Mouse (Mus musculus) spleen, adult 2 months (tissue): ENCODE measurements around the gene Prodh2.

Experiments
- CTCF ChIP-seq: fragments of 200-500 bp; IDR thresholded peaks from 2 replicates; pipeline ENCODE4 v1.5.1; 2011; ENCODE audit warnings: mild to moderate bottlenecking, inconsistent platforms; ENCODE audit not compliant: insufficient read depth, insufficient read length, insufficient replicate concordance; ENCODE audit errors: extremely low read depth
- POLR2A ChIP-seq: fragments of 200-500 bp; IDR thresholded peaks from 2 replicates; pipeline ENCODE4 v1.6.1; 2011; ENCODE audit warnings: low read depth, low read length, inconsistent platforms

DNA sequence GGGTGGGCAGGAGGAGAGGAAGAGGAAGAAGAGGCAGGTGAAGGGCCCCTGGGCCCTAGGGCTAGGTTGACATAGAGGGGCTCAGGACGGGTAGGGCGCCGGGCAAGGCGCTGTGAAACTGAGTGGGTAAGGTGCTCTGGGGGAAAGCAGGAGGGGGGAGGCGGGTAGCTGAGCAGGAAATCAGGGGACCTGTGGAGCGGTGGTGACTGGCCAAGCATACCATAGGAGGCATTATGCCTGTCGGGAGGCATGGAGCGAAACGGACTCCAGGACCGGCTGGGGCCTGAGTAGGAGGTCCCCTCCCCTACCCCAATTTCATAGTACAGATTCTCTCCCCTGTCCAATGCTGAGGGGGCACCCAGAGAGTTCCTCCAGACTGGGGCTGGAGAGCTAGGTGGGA, 29.4 kb downstream of the Prodh2 start:
- TF ChIP-seq CTCF, result no peak
- no peak for TF ChIP-seq POLR2A
